Mouse (Mus musculus): ENCODE data around the gene Snrpa.

- TF ChIP-seq POLR2A (IDR thresholded peaks at IDR 0.05; ENCODE audit: extremely low read depth, insufficient read depth, low read length) (no peak), CTCF (IDR thresholded peaks at IDR 0.05; ENCODE audit: extremely low read depth, insufficient read depth, low read length) (no peak)
Observed at GRCm38 (mm10) chr7:27180837-27181695, 15.0 kb downstream of the Snrpa start, which contains the start of the genes Gm21983 and Mia.
